Mouse (Mus musculus) forebrain, embryonic 14.5 days (tissue): ENCODE measurements at regions not wholly inside any gene's neighbourhood (a gene's known extent, or its start where the extent isn't known, plus 50 kb on each side); places are given as distances from the start of the nearest gene placed in this dataset.

Source experiments
- ATAC-seq: fragments of 200-750 bp; cut with Nextera tagmentation; 2 replicates; pipeline ENCODE4 v1.8.0; 2017; ENCODE audit warnings: mild to moderate bottlenecking, moderate library complexity
- DNase-seq: peaks from one replicate; pipeline ENCODE4 v3.0.0-alpha.2; 2015; ENCODE audit warnings: low spot score
- H3K27ac ChIP-seq: fragments of 300-500 bp; sonication (generic); 2 replicates; pipeline ENCODE4 v1.5.1; 2014; ENCODE audit warnings: low read depth, mild to moderate bottlenecking, control low read depth, low read length, moderate library complexity
- H3K27me3 ChIP-seq: fragments of 300-500 bp; sonication (generic); replicated peaks from 2 replicates; pipeline ENCODE4 v1.6.1; 2014; ENCODE audit warnings: low read length, control low read depth, mixed read lengths; ENCODE audit not compliant: control insufficient read depth, insufficient read depth
- H3K36me3 ChIP-seq: fragments of 300-500 bp; sonication (generic); 2 replicates; pipeline ENCODE4 v1.6.1; 2014; ENCODE audit warnings: low read length, control low read depth; ENCODE audit not compliant: control insufficient read depth, insufficient read depth
- H3K4me1 ChIP-seq: fragments of 300-500 bp; sonication (generic); 2 replicates; pipeline ENCODE4 v1.6.1; 2014; ENCODE audit warnings: antibody characterized with exemption, low read length, control low read depth; ENCODE audit not compliant: control insufficient read depth, insufficient read depth
- H3K4me2 ChIP-seq: fragments of 300-500 bp; sonication (generic); 2 replicates; pipeline ENCODE4 v1.6.1; 2014; ENCODE audit warnings: mild to moderate bottlenecking, control low read depth, low read length
- H3K4me3 ChIP-seq: fragments of 300-500 bp; sonication (generic); 2 replicates; pipeline ENCODE4 v1.5.1; 2014; ENCODE audit warnings: low read depth, low read length, control low read depth
- H3K9ac ChIP-seq: fragments of 300-500 bp; sonication (generic); 2 replicates; pipeline ENCODE4 v1.6.1; 2014; ENCODE audit warnings: mild to moderate bottlenecking, low read length, control low read depth, moderate library complexity
- H3K9me3 ChIP-seq: fragments of 300-500 bp; sonication (generic); replicated peaks from 2 replicates; pipeline ENCODE4 v1.6.1; 2016; ENCODE audit warnings: low read length, control low read depth, mixed read lengths; ENCODE audit not compliant: control insufficient read depth
- WGBS: fragments of 180-500 bp; shearing (Covaris S2); extraction: QIAGEN DNeasy Blood & Tissue Kit; methylation state at CpG from one replicate; pipeline ENCODE4 v1.1.7; 2014; 5-methylcytosine and 5-hydroxymethylcytosine counted together

DNA sequence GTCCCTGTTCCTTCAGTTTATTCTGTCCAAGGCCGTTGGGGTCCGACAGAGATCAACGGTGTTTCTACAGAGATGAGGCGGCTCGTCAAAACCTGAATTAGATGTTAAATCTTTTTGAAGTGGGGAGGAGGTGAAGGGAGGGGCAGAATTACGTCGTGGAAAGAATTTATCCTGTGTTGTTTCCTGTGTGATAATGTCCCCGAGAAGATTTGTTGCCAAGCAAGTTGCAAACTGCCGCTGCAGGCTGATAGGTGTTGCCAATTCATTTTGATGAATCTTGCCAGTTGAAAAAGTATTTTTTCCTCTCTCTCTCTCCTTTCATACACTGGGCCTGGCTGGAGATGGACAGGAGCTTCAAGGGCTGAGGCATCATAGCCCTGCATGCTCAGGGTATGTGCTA is 656.8 kb downstream of the Dhx35 start:
- no peaks in the 10 kb centered on the region for H3K9me3 ChIP-seq
- no peak overlapping the region for H3K9ac ChIP-seq
- no peaks in the 10 kb centered on the region for H3K4me1 ChIP-seq
- WGBS, result 81% methylated on average over 9 of the region's 9 CpGs
- DNase-seq, result no peak
- H3K4me2 ChIP-seq, result no peak overlapping the region
- H3K4me3 ChIP-seq, result no peak overlapping the region
- no peak for ATAC-seq
- no peak overlapping the region for H3K27ac ChIP-seq
- no peaks in the 10 kb centered on the region for H3K27me3 ChIP-seq
- H3K36me3 ChIP-seq, result no peaks in the 10 kb centered on the region

DNA sequence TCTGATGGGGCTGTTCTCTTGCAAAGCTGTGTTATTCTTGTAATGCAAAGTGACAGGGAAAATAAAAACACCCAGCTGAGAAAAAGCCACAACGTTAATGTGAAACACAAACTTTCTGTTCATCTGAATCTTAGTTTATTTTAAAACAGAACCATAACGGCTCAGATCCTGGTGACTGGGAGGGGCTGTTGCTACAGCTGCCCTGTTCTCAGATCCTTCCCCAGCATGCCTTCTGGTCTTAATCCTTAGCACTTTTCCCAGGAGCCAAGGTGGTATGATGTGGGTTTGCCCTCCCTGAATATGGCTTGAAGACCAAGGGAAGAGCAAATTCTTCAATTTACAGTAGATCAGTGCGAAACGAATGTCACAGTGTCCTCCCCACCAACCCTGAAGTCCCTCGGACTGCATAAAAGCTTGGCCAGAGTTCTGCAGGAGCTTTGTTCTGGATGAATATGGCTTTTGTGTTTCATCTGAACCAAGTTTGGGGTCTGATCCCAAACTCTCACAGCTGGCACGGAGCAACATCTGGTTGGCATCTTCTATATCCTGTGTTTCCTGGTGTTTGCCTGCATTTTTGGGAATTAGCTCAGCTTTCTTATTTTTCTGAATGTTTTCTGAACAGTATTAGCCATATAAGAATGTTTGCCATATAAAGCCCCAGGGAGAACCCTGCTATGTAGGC is 686.9 kb downstream of the Dhx35 start:
- WGBS, result 84% methylated on average over 6 of the region's 6 CpGs
- Histone ChIP-seq H3K9ac (no peak overlapping the region), H3K27me3 (no peaks in the 10 kb centered on the region), H3K9me3 (no peaks in the 10 kb centered on the region), H3K4me3 (no peak overlapping the region), H3K27ac (no peak overlapping the region), H3K4me2 (no peak overlapping the region), H3K4me1 (no peaks in the 10 kb centered on the region), H3K36me3 (no peaks in the 10 kb centered on the region)
- ATAC-seq (no peak), DNase-seq (no peak)

DNA sequence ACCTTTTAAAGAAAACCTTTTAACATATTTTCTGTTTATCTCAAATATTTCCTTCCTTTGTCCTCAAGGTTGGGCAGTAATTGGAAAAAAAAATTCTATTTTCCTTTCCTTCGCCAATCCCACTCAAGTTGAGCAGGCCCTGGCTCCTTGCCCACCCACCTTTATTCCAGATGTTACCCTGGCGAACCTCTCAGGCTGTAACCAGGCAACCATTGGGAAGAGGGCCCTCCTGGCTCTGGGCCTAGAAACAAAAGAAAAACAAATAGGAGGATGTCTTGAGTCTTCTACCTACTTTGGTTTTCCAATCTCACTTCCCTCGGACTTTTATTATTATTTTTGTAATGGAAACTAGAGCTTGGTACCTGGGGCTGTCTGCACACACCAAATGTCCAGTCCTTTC is 696.5 kb downstream of the Dhx35 start:
- Histone ChIP-seq H3K27ac (no peak overlapping the region), H3K9ac (no peak overlapping the region), H3K9me3 (no peaks in the 10 kb centered on the region), H3K4me3 (no peak overlapping the region), H3K27me3 (no peaks in the 10 kb centered on the region), H3K4me2 (no peak overlapping the region), H3K4me1 (no peaks in the 10 kb centered on the region), H3K36me3 (no peaks in the 10 kb centered on the region)
- no peak for ATAC-seq
- 55% methylated on average over 3 of the region's 3 CpGs for WGBS
- DNase-seq, result peak; percentile 19

DNA sequence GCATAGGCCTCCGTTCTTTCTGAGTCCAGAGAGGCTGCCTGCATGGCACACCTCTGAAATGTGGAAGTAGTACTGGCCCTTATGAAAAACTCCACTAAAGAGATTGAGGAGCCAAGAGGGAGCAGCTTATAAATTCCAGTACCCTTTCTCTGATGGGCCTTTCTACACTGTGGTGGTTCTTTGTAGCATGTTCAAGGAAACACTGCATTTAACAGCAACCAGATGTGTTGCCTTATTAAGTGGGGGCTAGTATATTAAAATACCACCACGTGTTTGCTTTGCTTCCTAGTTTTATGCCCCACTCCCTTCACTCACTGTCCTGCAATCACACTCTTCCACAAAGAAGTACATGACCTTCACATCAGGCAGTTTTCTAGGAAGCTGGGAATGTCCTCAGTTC is 704.1 kb downstream of the Dhx35 start:
- no peaks in the 10 kb centered on the region for H3K36me3 ChIP-seq
- 79% methylated on average over 2 of the region's 2 CpGs for WGBS
- H3K9me3 ChIP-seq, result no peaks in the 10 kb centered on the region
- no peaks in the 10 kb centered on the region for H3K27me3 ChIP-seq
- ATAC-seq (no peak), DNase-seq (no peak)
- no peak overlapping the region for H3K4me3 ChIP-seq
- H3K4me1 ChIP-seq, result no peaks in the 10 kb centered on the region
- no peak overlapping the region for H3K4me2 ChIP-seq
- H3K27ac ChIP-seq, result no peak overlapping the region
- no peak overlapping the region for H3K9ac ChIP-seq

GRCm38 (mm10) chr2:159501039-159501438 is 706.4 kb downstream of the Dhx35 start:
- ATAC-seq (no peak), DNase-seq (no peak)
- H3K4me3 ChIP-seq, result no peak overlapping the region
- no peak overlapping the region for H3K9ac ChIP-seq
- H3K4me1 ChIP-seq, result no peaks in the 10 kb centered on the region
- H3K4me2 ChIP-seq, result no peak overlapping the region
- no peaks in the 10 kb centered on the region for H3K9me3 ChIP-seq
- no peak overlapping the region for H3K27ac ChIP-seq
- no peaks in the 10 kb centered on the region for H3K36me3 ChIP-seq
- H3K27me3 ChIP-seq, result no peaks in the 10 kb centered on the region
- 63% methylated on average over 3 of the region's 3 CpGs for WGBS

DNA sequence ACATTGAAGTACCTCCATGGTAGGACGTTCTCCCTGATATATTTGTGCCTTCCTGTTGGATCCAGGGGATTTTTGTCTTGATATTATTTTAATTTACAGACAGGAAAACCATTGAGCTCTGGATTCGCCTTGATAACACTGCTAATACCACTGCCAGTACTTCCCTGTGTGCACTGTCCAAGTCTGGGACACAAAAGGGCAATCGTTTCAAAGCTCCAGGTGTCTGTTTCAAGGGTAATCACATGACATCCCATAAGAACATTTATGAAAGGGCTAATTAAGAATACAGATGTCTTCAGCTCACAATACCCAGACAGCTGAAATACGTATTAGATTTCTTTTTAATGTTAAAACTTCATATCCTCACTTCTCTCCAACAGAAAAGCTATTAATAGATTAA is 724.5 kb downstream of the Dhx35 start:
- Histone ChIP-seq H3K27me3 (no peaks in the 10 kb centered on the region), H3K9me3 (no peaks in the 10 kb centered on the region), H3K36me3 (no peaks in the 10 kb centered on the region), H3K4me1 (no peaks in the 10 kb centered on the region), H3K9ac (no peak overlapping the region), H3K4me3 (no peak overlapping the region), H3K27ac (no peak overlapping the region), H3K4me2 (no peak overlapping the region)
- DNase-seq, result no peak
- no peak for ATAC-seq
- 58% methylated on average over 4 of the region's 4 CpGs for whole genome bisulfite sequencing

DNA sequence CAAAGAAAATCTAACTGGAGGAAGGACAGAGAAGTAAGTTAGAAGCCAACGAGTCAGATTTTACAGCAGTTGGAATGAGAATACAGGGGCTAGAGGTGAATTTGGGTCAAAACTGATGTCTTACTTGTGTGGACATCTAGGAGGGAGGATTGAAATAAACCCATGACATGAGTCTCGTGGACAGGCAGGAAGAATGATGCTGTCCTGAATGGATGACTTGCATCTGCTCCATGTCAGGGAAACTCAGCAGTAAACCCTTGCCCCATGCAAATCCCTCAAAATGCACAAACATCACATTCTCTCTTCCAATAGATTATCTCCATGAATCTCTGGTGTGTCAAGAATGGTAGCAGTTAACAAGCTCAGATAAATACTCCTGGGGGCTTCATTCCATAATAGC is 729.1 kb downstream of the Dhx35 start:
- Histone ChIP-seq H3K4me3 (no peak overlapping the region), H3K9ac (no peak overlapping the region), H3K27ac (no peak overlapping the region), H3K36me3 (no peaks in the 10 kb centered on the region), H3K4me1 (no peaks in the 10 kb centered on the region), H3K9me3 (no peaks in the 10 kb centered on the region), H3K4me2 (no peak overlapping the region), H3K27me3 (no peaks in the 10 kb centered on the region)
- DNase-seq (no peak), ATAC-seq (no peak)
- whole genome bisulfite sequencing, result 81% methylated on average over 2 of the region's 2 CpGs

- H3K9ac ChIP-seq, result no peak overlapping the region
- H3K27ac ChIP-seq, result no peak overlapping the region
- H3K27me3 ChIP-seq, result no peaks in the 10 kb centered on the region
- WGBS, result 85% methylated on average over 2 of the region's 2 CpGs
- H3K4me1 ChIP-seq, result no peaks in the 10 kb centered on the region
- no peaks in the 10 kb centered on the region for H3K36me3 ChIP-seq
- DNase-seq, result peak; percentile 16
- no peak overlapping the region for H3K4me2 ChIP-seq
- no peaks in the 10 kb centered on the region for H3K9me3 ChIP-seq
- no peak for ATAC-seq
- H3K4me3 ChIP-seq, result no peak overlapping the region
These were observed 740.3 kb downstream of the Dhx35 start for GRCm38 (mm10) chr2:159534951-159535350.

GRCm38 (mm10) chr2:159539261-159539660 is 744.7 kb downstream of the Dhx35 start:
- DNase-seq (no peak), ATAC-seq (no peak)
- Histone ChIP-seq H3K4me1 (no peaks in the 10 kb centered on the region), H3K4me3 (no peak overlapping the region), H3K9me3 (no peaks in the 10 kb centered on the region), H3K4me2 (no peak overlapping the region), H3K36me3 (no peaks in the 10 kb centered on the region), H3K27ac (no peak overlapping the region), H3K27me3 (no peaks in the 10 kb centered on the region), H3K9ac (no peak overlapping the region)
